Mouse (Mus musculus): ENCODE data around the gene Myl9.

DNA sequence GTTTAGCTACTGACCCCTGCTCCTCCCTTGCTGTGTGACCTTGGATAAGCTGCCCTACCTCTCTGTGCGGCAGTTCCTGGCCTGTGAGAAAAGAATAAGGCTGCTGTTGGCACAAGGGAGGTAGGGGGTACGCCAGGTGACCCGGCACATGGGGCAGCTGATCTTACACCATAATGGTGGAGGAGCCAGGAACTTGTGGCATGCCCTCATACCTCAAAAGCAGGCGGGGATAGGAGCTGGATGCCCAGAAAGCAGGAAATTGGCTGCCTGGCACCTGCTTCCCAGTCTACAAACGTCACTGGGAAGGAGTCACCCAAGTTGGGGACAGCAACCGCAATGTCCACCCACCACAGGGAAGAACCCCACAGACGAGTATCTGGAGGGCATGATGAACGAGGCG, 4.9 kb downstream of the Myl9 start:
- TF ChIP-seq CTCF (conservative IDR thresholded peaks at IDR 0.05; ENCODE audit: insufficient read depth, insufficient read length, low read depth, low read length), result no peak
- no peak for TF ChIP-seq POLR2A (IDR thresholded peaks at IDR 0.05; ENCODE audit: low read depth, low read length)
